Mouse (Mus musculus) cortical plate, adult 2 months (tissue): ENCODE data around the gene Cd163. TPM values are rescaled to one million over a fixed set of nuclear protein-coding genes. Genes with fewer than 3 reads are reported as not detected.
A peak's percentile ranks its signal among the peaks of the same experiment; 100 is the strongest.
"Not testable (repeated sequence)": the region's sequence is repeated elsewhere in the genome, so short reads cannot be mapped to it uniquely, and the experiment has no call there.

Experiments used
- H3K27ac ChIP-seq: fragments of 200-500 bp; 2 replicates; pipeline ENCODE4 v1.5.1; 2012; ENCODE audit warnings: low read length, control low read depth, inconsistent platforms; ENCODE audit not compliant: insufficient read depth
- H3K4me1 ChIP-seq: fragments of 200-500 bp; 2 replicates; pipeline ENCODE4 v1.6.1; 2011; ENCODE audit warnings: low read length; ENCODE audit not compliant: control insufficient read depth, insufficient read depth
- H3K4me3 ChIP-seq: fragments of 200-500 bp; 2 replicates; pipeline ENCODE4 v1.5.1; 2011; ENCODE audit warnings: mild to moderate bottlenecking, low read length, control low read depth; ENCODE audit not compliant: insufficient read depth
- CTCF ChIP-seq: fragments of 200-500 bp; IDR thresholded peaks from 2 replicates; pipeline ENCODE4 v1.5.1; 2011; ENCODE audit warnings: mild to moderate bottlenecking, control low read depth, low read length; ENCODE audit not compliant: insufficient read depth; ENCODE audit errors: extremely low read depth
- POLR2A ChIP-seq: fragments of 200-500 bp; IDR thresholded peaks from 2 replicates; pipeline ENCODE4 v1.6.1; 2011; ENCODE audit warnings: mild to moderate bottlenecking, low read length, control low read depth; ENCODE audit not compliant: insufficient read depth; ENCODE audit errors: extremely low read depth
- polyA plus RNA-seq: library from polyadenylated mRNA; depleted of rRNA; stranded (reverse); fragments of >200 nt; gene quantifications from 2 replicates; pipeline ENCODE4 v1.2.3, GENCODE M21; 2012; rRNA removed

The Cd163 gene
- 0.35 and 0.44 TPM in 2 replicates for polyA plus RNA-seq

DNA sequence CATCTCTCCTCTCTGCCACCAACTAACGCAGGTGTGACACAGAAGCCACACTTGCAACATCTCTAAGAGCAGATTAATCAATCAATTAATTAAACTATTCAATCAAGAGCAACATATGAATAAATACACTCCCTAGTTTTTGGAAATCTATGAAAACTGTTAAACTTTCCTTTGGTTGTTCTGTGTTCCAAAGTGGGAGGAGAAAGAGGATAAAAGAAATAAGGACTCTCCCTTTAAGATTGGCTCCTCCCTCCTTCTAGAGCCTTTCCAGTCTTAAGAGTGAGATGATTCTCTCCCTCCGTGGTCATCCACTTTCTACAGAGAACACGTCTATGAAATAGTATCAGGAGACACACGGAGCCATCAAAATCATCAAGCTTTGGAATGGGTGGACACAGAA, at the start of gene Cd163:
TSS of gene Cd163 (plus strand) at position 301 of the 400 bp plus-strand sequence.
- Histone ChIP-seq H3K27ac (no peak within 1 kb of the TSS), H3K4me3 (no peak within 1 kb of the TSS), H3K4me1 (no peaks in the 10 kb centered on the region)
- TF ChIP-seq POLR2A = no peak
- TF ChIP-seq CTCF = no peak

GRCm38 (mm10) chr6:124255721-124256470, 48.6 kb upstream of the Cd163 start:
- Histone ChIP-seq H3K4me1 (no peaks in the 10 kb centered on the region), H3K4me3 (no peak overlapping the region), H3K27ac (no peak overlapping the region)
- TF ChIP-seq POLR2A (no peak), CTCF (no peak)

DNA sequence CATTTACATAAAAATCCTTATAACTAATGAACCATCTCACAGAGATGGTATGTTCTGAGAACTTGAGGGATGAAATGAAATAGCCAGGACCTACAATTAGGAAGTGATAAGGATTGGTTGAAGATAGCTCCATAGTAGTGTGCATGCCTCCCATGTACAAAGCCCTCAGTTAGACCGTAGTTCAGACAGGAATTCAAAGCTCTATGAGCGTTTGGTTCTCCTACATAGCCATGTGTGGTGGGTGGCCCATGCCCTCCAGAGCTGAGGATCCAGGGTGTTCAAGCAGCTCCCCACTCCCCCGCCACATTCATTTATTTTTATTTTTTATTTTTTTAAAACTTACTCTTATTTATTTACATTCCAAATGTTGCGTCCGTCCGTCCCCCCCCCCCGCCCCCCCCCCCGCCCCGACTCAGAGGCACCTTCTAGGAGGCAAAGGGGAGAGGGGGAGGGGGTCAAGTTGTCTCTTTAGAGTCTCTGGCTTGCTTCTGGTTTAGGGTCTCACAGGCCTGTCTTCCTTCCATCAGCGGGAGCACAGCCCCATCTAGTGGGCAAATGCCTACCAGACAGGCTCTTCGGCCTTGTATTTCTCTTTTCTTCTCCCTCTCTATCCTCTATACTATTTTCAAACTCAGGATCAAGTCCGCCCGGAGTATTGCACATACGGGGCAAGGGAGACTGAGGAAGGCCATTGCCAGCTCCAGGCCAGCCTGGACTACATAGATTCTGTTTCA, 44.1 kb upstream of the Cd163 start:
- Histone ChIP-seq H3K4me1 (no peaks in the 10 kb centered on the region), H3K4me3 (no peak overlapping the region), H3K27ac (no peak overlapping the region)
- TF ChIP-seq POLR2A (no peak), CTCF (peak; percentile 85)

DNA sequence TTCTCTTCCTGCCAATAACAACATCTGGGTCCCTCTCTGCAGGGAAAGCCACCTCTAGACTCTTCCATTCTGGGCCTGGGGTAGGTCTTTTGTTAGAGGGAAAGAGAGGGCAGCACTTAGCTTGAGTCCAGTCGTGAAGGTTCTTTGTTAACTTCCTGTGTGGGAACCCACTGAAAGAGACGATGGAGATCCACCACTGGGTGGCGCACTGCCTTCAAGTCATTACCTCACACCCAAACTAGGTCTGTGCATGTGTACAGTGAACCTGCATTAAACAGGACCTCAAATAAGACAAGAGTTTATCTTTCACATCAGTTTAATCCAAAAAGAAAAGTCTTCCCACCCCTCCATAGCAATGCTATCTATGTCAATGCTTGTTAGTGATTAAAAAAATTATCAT, 41.8 kb upstream of the Cd163 start:
- TF ChIP-seq POLR2A = no peak
- peak; percentile 86 for TF ChIP-seq CTCF
- no peak overlapping the region for H3K4me3 ChIP-seq
- no peaks in the 10 kb centered on the region for H3K4me1 ChIP-seq
- H3K27ac ChIP-seq = no peak overlapping the region

DNA sequence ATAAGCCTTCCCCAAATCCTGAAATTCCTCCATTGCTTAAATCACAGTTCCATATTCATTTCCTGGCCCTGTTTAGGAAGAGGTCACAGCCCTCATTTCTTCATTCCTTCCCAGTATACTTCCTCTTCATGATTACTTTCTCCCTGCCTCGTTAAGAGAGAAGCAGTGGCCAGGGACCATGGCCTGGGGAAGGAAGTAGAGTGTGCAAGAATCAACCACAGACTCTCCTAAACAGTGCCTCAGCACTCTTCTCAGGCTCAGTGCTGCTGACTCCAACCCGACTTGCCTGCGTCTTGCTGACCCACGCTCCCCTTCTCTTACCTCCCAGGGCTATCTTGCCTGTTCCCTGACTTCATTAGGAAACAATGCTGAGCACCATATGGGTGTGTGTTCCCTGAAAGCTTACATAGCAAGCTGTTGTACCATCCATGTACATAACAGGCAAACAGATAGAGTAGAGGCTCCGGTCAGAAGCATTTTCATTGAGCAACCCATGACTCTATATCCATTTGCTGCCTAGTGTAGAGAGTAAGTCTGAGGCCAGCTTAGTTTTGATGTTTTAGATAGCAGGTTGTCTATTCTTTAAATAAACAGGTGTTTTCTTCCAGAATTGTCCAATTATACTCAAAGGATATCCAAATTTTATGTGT, 31.1 kb upstream of the Cd163 start:
- TF ChIP-seq POLR2A = no peak
- TF ChIP-seq CTCF = no peak
- Histone ChIP-seq H3K4me1 (no peaks in the 10 kb centered on the region), H3K27ac (no peak overlapping the region), H3K4me3 (no peak overlapping the region)

GRCm38 (mm10) chr6:124277641-124278040, 26.8 kb upstream of the Cd163 start:
- Histone ChIP-seq H3K4me1 (no peaks in the 10 kb centered on the region), H3K27ac (no peak overlapping the region), H3K4me3 (no peak overlapping the region)
- TF ChIP-seq POLR2A = no peak

GRCm38 (mm10) chr6:124278291-124278690, 26.2 kb upstream of the Cd163 start:
- Histone ChIP-seq H3K27ac (no peak overlapping the region), H3K4me1 (no peaks in the 10 kb centered on the region), H3K4me3 (no peak overlapping the region)
- TF ChIP-seq CTCF = no peak
- no peak for TF ChIP-seq POLR2A

DNA sequence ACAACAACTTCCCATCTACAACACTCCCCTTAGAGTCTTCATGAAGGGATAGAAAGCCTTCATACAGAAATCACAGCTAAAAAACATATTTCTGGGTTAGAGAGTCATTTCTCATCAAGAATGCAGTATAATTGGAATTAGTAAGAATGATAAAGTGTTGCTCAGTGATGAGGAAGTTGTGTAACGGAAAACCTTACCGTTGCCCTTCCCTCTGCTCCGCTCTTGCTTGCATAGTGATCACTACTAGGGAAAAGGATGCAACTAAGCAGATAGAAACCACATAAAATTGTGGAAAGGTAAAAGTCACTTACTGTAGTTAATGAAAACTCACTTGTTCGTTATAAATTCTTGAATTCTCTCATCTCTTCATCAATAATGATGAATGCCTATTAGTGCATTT, 21.7 kb upstream of the Cd163 start:
- H3K4me1 ChIP-seq = no peaks in the 10 kb centered on the region

GRCm38 (mm10) chr6:124297378-124297777, 7.1 kb upstream of the Cd163 start:
- H3K4me3 ChIP-seq, H3K27ac ChIP-seq, H3K4me1 ChIP-seq: not testable (repeated sequence)

More for the DNA sequence above, 21.7 kb upstream of the Cd163 start:
- Histone ChIP-seq H3K27ac (no peak overlapping the region), H3K4me3 (no peak overlapping the region)
- TF ChIP-seq CTCF (no peak), POLR2A (no peak)

DNA sequence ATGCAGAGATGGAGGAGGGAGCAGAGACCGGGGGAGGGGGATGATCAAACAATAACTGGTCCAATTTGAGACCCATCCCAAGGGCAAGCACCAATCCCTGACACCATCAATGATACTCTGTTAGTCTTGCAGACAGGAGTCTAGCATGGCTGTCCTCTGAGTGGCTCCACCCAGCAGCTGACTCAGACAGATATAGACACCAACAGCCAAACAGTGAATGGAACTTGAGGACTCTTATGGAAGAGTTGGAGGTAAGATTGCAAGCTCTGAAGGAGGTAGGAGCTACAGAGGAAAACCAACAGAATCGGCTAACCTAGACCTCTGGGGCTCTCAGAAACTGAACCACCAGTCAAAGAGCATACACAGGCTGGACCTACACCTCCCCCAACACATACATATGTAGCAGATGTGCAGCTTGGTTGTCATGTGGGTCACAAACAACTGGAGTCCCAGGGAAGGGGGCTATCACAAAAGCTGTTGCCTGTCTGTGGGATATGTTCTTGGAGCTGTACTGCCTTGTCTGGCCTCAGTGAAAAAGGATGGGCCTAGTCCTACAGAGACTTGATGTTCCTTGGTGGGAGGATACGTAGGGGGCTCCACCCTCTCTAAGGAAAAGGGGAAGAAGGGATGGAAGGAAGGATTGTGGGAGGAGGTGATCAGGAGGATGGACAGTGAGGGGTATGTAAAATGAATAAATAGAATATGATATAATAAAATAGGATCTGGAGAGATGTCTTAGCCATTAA, 2.8 kb upstream of the Cd163 start:
- H3K4me3 ChIP-seq = no peak overlapping the region
- no peak for TF ChIP-seq POLR2A
- TF ChIP-seq CTCF = no peak
- no peak overlapping the region for H3K27ac ChIP-seq
- H3K4me1 ChIP-seq = no peaks in the 10 kb centered on the region
